Mouse (Mus musculus) cerebellum, adult 18-20 months (tissue): Measurements from ENCODE around the gene Fam50b.

Source experiments
- DNase-seq, 2 experiments: peaks; one replicate each; pipeline ENCODE4 v3.0.0; 2021

Gene Fam50b

DNA sequence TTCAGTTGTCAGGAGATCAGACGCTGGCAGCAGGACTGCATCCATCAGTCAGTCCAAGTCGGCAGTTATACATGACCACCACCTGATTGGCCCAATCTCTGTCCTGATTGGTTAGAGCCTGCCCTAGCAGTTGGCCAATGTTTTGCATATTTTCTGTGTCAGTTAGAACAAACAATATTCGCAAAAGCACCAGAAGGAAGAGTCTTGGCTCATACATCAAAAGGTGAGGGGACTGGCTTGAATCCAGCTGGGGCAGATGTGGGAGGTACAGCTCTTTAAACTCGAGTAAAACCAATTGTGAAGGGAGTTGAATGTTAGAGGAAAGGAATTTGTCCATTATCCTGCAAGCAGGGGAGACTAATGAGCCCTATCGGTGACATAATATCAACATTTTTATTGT, at the start of gene Fam50b:
Fam50b (plus strand) TSS at position 165 of the 400 bp plus-strand sequence.
- DNase-seq: no peak

DNA sequence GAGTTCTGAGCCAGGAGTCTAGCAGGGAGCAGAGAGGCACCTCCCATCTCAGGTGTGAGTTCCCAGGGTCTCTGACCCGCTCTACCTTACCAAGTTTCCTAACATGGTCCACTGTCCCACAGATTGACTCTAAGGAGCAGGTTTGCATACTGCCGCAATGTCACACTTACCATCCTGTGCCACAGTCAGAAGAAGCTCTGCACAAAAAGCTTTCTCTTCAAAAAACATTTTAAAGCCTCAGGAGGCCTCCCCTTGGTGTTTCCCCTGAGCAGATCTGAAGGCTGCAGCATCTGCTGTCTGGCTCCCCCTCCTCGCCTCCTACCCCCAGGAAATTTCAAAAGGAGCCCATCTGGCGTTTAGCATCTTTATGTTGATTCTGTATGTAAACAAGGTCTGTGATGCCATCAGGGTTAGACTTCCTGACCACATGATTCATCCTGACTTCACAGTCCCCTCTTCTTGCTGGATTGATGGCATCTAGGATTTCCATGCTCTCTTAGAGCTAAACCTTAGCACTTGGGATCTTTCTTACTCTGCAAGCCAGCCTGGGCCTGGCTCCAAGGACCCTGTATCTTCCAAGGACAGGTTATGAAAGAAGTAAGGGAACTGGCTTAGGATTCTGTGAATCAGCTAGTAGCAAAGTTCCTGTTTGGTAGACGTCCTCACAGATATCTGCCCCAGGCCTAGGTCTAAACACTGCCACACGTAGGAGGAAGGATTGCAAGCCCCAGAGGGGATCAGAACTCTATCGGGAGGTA, 49.5 kb upstream of the Fam50b start:
- DNase-seq: no peak

DNA sequence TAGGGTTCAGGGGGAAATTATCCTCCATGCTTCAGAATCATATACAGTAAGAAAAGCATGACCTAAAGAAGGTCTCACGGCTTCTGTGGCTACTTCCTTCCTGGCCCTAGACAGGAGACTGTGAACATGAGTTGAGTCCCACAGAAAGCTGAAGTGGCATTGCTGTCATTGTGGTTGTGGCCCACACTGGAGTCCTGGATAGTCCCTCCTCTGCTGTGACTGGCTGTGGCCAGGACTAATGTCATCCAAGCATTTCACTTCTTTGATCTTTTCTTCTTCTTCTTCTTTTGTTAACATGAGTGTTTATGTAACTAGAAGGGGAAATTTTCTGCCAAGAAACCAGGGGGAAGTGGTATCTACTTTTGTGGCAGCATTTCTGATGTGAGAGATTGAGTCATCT, 43.6 kb upstream of the Fam50b start:
- no peak for DNase-seq

DNA sequence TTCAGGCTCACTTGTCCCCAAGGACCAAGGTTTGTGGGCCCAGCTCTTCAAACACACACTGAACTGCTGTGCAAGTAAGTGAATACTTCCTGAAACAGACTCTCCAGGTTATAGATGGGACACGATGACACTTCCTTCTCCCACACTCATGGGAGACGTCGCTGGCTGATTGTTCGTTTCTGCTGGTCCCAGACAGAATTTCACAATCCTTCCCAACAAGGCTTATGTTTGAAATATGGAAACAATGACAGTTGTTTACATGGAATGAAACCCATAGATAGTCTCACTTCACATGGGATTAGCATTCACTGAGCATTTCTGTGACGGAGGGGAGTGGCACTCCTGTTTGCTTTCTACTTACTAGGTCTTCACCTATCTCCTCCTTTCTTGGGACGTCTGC, 41.5 kb upstream of the Fam50b start:
- no peak for DNase-seq

DNA sequence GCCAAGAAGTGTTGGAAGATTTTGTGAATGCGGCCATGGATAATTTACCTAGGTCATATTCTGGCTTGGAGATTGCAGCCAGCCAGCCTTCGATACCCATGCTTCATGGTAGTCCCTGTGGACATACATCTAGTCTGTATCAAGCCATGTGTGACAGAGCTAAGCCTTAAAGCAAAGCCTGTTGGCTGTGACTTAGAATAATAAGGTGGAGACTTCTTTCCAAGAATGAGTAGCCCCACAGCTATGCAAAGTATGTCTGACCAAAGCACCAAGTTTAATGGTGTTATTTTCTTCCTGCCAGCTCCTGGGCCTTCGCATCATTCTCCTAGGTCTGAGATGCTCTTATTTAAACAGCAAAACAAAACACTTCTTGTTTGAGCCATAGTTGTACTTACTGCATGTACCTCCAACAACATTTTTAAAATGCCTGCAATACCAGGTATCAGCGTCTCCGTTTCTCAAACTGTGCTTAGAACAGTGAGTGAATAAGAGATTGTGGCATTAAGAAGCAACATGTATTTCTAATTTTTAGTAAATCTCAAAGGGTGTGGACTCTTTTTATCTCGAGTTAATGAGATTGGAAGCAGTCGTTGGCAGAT, 37.8 kb upstream of the Fam50b start:
- no peak for DNase-seq

DNA sequence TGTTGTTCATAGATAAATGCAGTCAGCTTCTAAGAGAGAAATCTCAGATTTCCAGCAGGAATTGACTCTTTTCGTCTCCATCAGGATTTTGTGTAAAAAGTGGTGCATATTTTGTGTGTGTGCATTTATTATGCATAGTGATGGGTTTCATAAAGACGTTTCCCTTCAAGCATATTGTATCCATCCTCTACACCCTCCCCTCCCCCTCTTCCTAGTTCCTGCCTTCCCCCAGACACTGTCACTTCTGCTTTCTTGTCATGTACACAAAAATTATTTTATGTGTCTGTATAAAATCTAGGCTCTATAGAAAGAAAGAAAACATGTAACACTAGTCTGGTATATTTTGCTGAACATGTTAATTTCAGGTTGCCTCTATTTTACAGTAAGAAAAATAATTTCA, 34.6 kb upstream of the Fam50b start:
- no peak for DNase-seq

DNA sequence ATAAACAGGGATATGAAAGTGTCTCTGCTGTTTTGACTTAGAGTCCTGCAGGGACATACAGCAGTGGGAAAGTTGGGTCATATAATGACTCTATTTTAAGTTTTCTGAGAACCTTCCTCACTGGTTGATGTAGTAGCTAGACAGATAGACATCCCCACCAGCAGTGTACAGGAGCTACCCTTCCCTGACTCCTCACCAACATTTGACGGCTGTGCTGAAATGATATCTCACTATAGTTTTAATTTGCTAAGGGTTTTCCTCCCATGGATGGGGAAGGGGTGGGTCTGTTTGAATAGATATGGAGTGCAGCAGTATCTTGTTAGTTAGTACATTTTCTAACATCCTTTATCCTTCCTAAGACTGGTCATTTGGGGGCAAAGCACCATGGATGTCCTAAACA, 34.0 kb upstream of the Fam50b start:
- no peak for DNase-seq

DNA sequence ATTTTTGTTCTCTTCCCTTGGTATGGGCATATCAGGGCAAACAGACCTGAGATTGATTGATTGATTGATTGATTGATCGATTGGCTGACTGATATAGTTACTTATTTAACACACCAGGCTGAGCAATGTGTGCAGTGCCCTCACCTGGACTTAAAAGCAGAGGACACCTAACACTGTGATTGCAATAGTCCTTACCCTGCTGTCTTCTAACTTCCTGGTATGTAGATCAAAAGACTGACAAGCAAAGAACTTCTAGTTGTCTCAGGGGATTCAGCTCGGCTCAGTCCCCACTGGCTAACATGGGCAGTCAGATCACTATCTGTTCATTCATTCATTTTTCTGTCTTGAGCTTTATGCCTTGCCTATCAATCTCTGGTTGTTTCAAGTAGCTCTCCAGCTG, 31.3 kb upstream of the Fam50b start:
- no peak for DNase-seq

DNA sequence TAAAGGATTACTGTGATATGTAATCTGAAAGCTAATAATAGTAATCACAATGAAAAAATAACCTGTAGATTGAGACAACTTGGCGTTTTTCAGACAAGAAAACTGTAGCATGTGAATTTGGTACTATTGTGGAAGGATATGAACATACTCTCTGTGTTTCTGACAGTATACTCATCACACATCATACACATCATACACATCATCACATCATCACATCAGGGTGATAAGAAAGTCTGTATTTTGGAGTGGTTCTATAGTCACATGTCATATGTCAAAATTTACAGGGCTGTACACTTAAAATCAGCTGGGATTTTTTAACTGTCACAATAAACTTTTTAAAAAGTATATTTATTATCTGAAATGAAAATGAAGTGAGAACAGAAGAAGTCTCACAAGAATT, 30.9 kb upstream of the Fam50b start:
- DNase-seq: no peak

DNA sequence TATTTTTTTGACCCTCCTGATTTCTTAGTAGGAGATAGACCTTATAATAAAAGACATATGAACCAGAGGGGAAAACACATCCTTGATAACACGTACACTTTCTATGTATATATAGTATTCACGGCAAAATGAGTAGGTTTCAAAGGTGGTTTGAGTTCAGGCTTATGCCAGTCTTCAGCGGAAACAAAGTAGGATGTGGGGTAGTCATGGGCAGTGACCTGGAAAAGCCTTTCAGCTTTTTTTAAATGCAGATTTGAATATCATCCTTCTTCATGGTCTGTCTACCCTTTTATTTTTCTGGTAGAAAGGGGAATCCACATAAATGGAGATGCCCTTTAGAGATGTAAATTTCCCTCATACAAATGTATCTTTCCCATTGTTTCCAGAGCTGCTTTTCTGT, 29.8 kb upstream of the Fam50b start:
- DNase-seq: no peak

DNA sequence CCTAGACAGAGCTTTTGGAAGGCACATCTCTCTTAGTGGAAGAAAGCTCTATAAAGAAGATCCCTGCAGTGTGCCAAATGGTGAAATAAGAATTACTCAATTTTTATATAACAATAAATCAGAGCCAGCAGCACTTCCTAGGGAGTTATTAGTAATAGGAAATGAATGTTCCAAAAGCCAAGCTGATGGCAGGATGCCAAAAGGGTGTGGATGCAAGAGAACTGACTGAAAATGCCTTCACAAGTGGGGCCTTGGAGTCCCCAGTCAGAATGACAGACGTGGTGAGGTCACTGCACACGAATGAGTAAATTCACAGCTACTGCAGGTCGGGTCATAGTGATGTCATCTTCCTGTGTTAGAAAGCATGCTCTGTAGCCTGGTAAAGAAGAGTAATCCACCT, 25.7 kb upstream of the Fam50b start:
- peak; percentile 7 to 16 for DNase-seq

DNA sequence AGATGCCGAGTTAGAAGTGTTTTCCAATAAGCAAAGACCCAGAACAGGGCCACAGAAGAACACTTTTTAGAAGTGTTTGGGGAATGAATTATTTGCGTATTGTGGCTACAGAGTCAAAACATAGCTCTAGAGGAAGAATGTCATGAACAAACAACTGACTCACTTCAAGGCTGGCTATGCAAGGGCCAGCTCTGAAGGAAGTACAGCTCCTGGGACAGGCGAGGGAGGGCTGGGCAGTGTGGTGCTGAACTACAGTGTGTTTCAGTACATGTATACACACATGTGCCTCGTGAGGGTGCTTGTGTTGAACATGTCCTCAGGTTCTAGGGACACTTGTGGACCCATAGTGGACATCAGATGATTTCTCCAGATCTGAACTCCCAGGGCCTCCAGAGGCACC, 25.1 kb upstream of the Fam50b start:
- DNase-seq: no peak

DNA sequence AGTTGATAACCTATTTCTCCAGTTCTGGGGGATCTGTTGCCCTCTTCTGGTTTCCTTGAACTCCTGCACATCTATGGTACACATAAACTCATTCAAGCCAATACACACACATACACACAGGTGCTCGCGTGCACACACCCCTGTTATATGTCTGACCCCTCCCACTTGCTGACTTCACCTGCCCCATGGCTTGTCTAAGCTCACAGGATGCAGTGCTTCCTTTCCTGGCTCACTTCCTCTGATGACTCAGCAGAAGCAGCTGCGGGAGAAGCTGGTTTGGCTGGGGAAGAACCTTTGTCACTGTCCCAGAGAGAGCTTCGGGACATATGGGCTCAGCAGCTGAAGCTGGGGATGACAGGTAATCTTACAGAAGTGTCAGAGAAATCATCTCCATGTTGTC, 23.2 kb upstream of the Fam50b start:
- no peak for DNase-seq

DNA sequence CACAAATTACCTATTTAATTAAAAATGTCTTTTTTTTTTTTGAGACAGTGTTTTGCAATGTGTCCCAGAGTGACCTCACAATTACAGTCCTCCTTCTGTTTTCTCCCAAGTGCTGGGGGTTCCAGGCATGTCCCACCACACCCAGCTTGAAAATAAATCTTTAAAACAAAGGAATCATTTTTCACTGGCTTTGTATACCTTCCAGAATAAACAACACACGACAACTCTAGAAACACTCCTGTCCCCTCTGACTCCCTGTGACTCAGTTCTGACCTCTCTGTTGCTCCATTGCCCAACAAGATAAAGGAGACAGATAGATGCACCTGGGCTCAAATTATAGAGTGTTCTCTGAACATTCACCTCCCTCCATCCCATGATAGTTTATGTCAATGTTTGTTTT, 21.8 kb upstream of the Fam50b start:
- DNase-seq: no peak

DNA sequence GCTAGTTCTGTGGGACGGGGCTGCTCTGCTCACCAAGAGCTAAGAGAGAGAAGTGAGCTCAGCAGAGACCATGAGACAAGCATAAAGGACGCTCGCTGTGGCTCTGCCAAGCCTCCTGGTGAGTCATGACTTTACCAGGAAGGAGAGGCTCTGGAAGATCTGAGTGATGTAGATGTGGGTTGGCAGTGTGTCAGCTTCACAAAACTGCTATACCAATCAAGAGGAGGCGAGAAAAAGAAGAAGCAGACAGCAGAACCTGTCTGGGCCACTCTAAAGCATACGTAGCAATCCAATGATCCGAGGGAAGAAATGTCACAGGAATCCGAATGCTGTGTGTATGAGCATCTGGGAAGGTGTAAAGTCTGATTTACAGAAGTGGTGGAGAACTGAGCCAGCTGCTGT, 19.2 kb upstream of the Fam50b start:
- DNase-seq: no peak

DNA sequence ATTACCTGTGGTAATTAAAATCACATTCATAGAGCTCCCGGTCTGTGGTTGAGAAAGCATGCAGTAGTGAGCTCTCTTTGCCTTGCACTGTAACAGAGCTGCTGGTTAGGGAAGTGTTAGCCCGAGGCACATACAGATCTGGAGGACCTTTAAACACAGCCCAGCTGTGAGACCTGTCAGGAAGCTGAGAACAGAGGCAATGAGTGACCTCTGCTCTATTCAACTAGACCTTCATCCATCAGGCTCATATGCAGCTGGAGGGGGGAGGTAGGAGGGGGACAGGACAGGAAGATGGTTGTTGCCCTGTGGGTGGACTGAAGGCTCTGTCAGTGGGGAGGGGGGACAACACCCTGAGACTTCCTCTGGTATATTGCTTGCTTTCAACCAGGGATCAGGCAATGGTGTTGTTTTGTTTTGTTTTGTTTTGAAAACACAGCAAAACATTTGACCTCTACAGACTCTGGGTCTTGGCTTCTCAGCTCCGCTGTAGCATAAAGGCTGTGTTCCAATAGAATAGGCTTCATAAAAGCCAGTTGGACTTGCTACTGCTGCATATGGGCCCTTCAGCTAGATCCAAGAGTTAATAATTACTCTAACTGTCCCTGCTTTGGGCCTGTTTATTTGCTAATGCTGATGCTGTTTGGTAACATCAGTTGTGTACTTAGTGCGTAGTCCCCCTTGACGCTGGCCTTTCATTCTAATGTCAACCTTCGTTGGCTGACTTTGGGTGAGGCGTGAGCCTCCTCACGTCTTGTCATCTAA, 9.6 kb upstream of the Fam50b start:
- no peak for DNase-seq

DNA sequence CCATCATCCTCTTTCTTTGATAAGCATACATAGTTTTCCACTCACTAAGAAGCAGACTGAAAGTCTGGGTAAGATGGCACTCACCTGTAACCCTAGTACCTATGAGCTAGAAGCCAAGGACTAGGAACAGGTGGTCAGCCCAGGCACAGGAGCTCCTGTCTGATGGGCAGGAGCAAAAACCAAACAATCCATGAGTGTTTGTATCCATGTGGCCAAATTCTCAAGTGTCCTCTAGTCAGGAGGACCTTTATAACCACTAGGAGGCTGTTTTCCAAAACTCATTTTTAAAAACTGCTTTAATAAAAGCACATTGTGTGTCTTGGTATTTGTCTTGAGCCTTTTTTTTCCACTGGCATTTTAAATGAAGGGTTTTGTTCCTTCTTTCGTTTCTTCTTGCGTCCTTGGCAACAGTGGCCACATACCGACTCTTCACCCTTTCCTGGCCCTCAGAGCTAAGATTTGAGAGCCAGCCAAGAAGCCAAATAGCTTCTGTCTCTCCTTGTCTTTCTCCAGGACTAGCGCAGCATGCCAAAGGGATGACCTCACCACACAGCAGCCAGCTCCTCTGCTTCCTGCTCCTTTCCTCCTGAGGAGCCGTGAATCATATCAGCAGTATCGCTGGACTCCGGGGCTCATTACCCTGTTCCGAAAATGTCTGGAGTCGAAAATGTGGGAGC, 8.7 kb upstream of the Fam50b start:
- DNase-seq: peak; percentile 60 to 64

DNA sequence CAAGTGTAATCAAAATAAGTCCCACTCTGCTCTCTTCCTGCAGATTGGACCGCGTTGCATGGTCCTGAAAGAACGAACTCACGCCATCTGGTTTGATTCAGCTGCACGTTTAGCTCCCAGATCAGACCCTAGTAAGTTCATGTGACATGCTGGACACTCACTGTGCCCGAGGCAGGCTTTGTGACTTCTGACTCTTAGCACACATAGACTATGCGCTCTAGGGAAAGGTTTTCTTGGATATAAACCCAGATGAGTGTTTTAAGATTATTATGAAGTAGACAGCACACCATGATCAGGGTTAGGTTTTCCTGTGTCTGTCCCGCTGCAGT, 8.2 kb upstream of the Fam50b start:
- DNase-seq: no peak

DNA sequence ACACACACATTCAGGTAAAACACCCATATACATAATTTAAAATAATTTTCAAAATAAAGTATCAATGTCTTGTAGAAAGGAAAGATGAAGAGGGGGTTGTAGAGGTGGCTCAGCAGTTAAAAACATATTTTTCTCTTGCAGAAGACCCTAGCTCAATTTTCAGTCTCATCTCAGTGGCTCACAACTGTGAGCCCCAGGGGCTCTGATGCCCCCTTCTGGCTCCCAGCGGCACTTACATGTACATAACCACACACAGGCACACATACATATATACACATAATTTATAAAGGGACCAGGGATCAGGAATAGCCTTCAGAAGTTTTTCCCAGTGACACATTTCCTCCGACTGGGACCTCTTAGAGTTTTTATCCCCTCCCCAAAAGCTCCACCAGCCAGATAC, 7.6 kb upstream of the Fam50b start:
- DNase-seq: no peak

DNA sequence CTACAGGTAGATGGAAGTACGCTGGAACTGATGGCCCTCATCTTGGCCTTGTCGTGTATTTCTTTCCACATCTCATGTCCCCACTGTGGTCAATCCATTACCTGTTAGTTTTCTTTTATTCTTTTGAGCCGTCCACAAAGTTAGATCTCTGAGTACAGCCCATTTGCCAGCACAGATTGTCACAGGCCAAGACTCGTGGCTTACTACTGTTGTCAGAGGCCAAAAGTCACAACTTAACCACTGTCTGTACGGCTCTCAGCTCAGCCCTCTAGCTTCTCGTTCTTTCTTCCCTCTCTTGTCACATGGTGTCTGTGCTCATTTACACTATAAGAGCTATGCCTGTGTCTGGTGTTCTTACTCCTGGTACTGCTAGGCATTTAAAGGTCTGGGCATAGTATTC, 3.1 kb upstream of the Fam50b start:
- no peak for DNase-seq

DNA sequence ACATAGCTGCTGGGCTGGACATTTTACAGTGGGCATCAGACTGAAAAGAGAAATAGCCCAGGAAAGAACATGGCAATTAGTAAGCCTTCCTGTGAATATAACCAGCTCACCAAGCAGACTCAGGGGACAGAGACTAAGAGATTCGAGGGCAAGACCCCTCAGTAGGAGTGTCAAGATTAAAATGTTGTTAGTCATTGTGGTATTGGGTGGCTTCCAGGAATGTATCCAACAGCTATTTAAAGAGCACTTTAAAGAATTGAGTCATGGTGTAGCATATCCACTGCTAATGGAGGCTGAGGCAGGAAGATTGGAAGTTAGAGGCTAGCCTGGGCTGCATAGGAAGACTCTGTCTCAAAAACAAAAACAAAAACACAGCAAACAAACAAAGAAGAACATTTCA, 870 bp upstream of the Fam50b start:
- DNase-seq: no peak

DNA sequence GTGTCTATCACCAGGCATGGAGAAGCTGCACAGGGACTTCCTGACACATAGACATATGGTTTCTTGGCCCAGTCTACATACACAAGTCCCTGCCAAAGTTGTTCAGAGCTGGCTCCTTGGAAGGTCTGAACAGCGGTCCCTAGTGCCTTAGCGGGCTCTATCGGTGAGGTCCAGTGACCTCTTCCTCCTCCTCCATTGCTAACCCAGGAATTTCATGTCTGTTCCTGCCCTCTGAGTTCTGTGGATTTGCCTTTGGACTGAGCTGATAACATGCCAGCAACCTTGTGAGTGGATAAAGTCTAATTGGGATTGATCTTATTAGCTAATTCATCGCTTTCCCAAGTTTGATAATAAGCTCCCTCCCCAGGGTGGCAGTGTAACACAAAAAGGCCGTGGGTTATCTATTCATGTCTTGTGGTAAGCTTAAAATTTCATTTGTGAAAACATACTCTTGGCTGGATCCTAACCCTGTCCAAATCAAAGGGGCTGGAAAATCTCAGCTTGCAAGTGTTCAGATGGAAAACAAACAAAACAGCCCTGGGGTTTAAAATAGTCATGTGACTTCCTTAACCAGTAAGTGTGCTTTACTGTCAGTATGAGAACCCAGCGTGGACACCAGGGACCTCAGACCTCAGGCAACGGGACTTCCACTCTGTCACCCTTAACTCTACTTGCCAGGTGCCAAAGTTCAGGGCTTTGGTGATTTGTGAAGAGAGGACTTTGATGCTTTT, 3.5 kb downstream of the Fam50b start:
- DNase-seq: no peak

DNA sequence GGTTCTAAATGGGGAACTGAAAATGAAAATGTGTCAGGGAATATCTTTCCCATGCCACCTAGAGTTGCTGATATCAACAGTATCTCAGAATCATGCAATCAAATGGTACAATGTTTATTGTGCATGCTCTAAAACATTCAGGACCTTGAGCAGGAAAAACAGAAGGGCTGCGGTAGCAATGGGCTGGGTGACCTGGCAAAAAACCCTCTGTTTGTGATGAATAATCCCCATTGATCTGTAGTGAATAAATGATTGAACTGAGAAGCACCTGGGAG, 4.0 kb downstream of the Fam50b start:
- no peak for DNase-seq
